In genomic region chr7:141491151-141491550, GRCm38 (mm10) we compare ENCODE assay signal across 11 mouse cellular contexts. TPM values are rescaled to one million over a fixed set of nuclear protein-coding genes. Genes with fewer than 3 reads are reported as not detected.
DNase-seq lines count a peak whose midpoint lies in the region; ATAC-seq and TF ChIP-seq lines count a peak whose summit lies in the region.
"Had no signal": no experiment of that assay in that cellular context is flagged by ENCODE, and none has a peak within 500 bp of the region (broad histone marks: within the 10 kb centered on the region; RNA-seq: fewer than 3 reads in every experiment).

No protein-coding gene starts in this region.

- H3K4me1 ChIP-seq in lung, embryonic 14.5 days (ENCODE audit: insufficient read depth), result no peaks in the 10 kb centered on the region
- H3K4me1 ChIP-seq: limb, embryonic 15.5 days had no signal

- H3K4me3 ChIP-seq in lung, embryonic 14.5 days (ENCODE audit: low read depth, low read length), result no peak overlapping the region
- H3K4me3 ChIP-seq: limb, embryonic 15.5 days; myocyte had no signal

- ATAC-seq in CD4-positive, CD25-positive, alpha-beta regulatory T cell, adult 4 months, result no peak
- ATAC-seq in lung, embryonic 14.5 days (ENCODE audit: insufficient read depth), result no peak
- no peak for ATAC-seq in cerebellum, adult (ENCODE audit: insufficient number of reproducible peaks, low FRiP score, low TSS enrichment)
- ATAC-seq: forebrain, embryonic 16.5 days had no signal

- H3K27ac ChIP-seq in lung, embryonic 14.5 days (ENCODE audit: low read depth), result no peak overlapping the region
- H3K27ac ChIP-seq: limb, embryonic 15.5 days had no signal

- no peak overlapping the region for H3K9ac ChIP-seq in lung, embryonic 14.5 days
- H3K9ac ChIP-seq: limb, embryonic 15.5 days had no signal

- H3K9me3 ChIP-seq in lung, embryonic 14.5 days (ENCODE audit: low read depth, low read length), result no peaks in the 10 kb centered on the region
- H3K9me3 ChIP-seq: limb, embryonic 15.5 days had no signal

- TF ChIP-seq CTCF in lung, embryonic 14.5 days (IDR thresholded peaks at IDR 0.05; ENCODE audit: low read depth), result peak; percentile 39

- no peaks in the 10 kb centered on the region for H3K27me3 ChIP-seq in lung, embryonic 14.5 days (ENCODE audit: insufficient read depth, low read length)
- H3K27me3 ChIP-seq in splenic B cell, adult 2 months (ENCODE audit: control insufficient read depth, insufficient read depth, low read length, poor library complexity, severe bottlenecking), result no peaks in the 10 kb centered on the region
- H3K27me3 ChIP-seq: limb, embryonic 15.5 days had no signal

- peaks cover 58% of the 10 kb centered on the region for H3K36me3 ChIP-seq in lung, embryonic 14.5 days (ENCODE audit: insufficient read depth)
- H3K36me3 ChIP-seq in splenic B cell, adult 2 months (ENCODE audit: control insufficient read depth, insufficient read depth, low read length, poor library complexity, severe bottlenecking), result no peaks in the 10 kb centered on the region

- DNase-seq in CD4-positive, CD25-positive, alpha-beta regulatory T cell, adult 2 months (ENCODE audit: low read depth, low spot score), result peak; percentile 35
- peak; percentile 24 for DNase-seq in lung, embryonic 14.5 days
- DNase-seq in lung, postnatal 25 days (ENCODE audit: low spot score), result no peak
- peak; percentile 76 for DNase-seq in liver
- DNase-seq in splenic B cell, adult 2 months (ENCODE audit: low read depth, low spot score), result peak; percentile 36
- no peak for DNase-seq in layer of hippocampus, adult 9-11 months

- no peak overlapping the region for H3K4me2 ChIP-seq in lung, embryonic 14.5 days
- H3K4me2 ChIP-seq: limb, embryonic 15.5 days had no signal

- 71% methylated on average over 2 of the region's 2 CpGs for WGBS in lung, embryonic 14.5 days

RNA-seq across cellular contexts. Expression of gene Tspan4, which starts 16.1 kb away (rescaled TPM):
- 1 to 10 TPM; 1.3 to 1.5 TPM for polyA plus RNA-seq in CD4-positive, CD25-positive, alpha-beta regulatory T cell, adult 4 months (2017; shearing (Covaris generic))
- 95.5 and 100.0 TPM in 2 replicates for polyA plus RNA-seq in lung, embryonic 14.5 days (2014; fragmentation: Nextera tagmentation; extraction: Ambion mirVana)

RNA-seq across cellular contexts. Expression of gene Polr2l, which starts 16.2 kb away (rescaled TPM):
- polyA plus RNA-seq in CD4-positive, CD25-positive, alpha-beta regulatory T cell, adult 4 months (2017; shearing (Covaris generic)), result 10 to 100 TPM; 19.4 to 20.8 TPM
- polyA plus RNA-seq in lung, embryonic 14.5 days (2014; fragmentation: Nextera tagmentation; extraction: Ambion mirVana), result 71.2 and 74.3 TPM in 2 replicates

RNA-seq across cellular contexts. Expression of gene Cd151, which starts 24.0 kb away (rescaled TPM):
- 10 to 100 TPM in 1 of 2 experiments, 1 to 10 TPM in 1; 7.8 to 12.0 TPM for polyA plus RNA-seq in CD4-positive, CD25-positive, alpha-beta regulatory T cell, adult 4 months (2017; shearing (Covaris generic))
- 69.8 and 79.1 TPM in 2 replicates for polyA plus RNA-seq in lung, embryonic 14.5 days (2014; fragmentation: Nextera tagmentation; extraction: Ambion mirVana)

RNA-seq across cellular contexts. Expression of gene Cracr2b, which starts 30.3 kb away (rescaled TPM):
- not detected for polyA plus RNA-seq in CD4-positive, CD25-positive, alpha-beta regulatory T cell, adult 4 months (2017; shearing (Covaris generic))
- 15.1 and 18.9 TPM in 2 replicates for polyA plus RNA-seq in lung, embryonic 14.5 days (2014; fragmentation: Nextera tagmentation; extraction: Ambion mirVana)

RNA-seq across cellular contexts. Expression of gene Pnpla2, which starts 36.2 kb away (rescaled TPM):
- polyA plus RNA-seq in CD4-positive, CD25-positive, alpha-beta regulatory T cell, adult 4 months (2017; shearing (Covaris generic)), result 10 to 100 TPM; 66.1 to 92.2 TPM
- polyA plus RNA-seq in lung, embryonic 14.5 days (2014; fragmentation: Nextera tagmentation; extraction: Ambion mirVana), result 26.1 and 26.3 TPM in 2 replicates

Comparison
In these comparisons a context has a peak if more than half of its experiments do, and no peak if none do; other contexts are left out.
1. DNase-seq: peak in CD4-positive, CD25-positive, alpha-beta regulatory T cell, adult 2 months (single experiment), lung, embryonic 14.5 days (single experiment), liver (single experiment) and splenic B cell, adult 2 months (single experiment); none in lung, postnatal 25 days (single experiment) and layer of hippocampus, adult 9-11 months (single experiment).
2. RNA of gene Tspan4, which starts 16.1 kb away (polyA plus RNA-seq): 95.5 to 100.0 TPM in lung, embryonic 14.5 days; 1.3 to 1.5 TPM in CD4-positive, CD25-positive, alpha-beta regulatory T cell, adult 4 months; every median in the first group is over 10 times any median in the second.